Mouse (Mus musculus): ENCODE measurements around the gene Gm10477.
"Not testable (repeated sequence)": the region's sequence is repeated elsewhere in the genome, so short reads cannot be mapped to it uniquely, and the experiment has no call there.

Gm10477 gene

GRCm38 (mm10) chrX:56524442-56524841 is at the start of gene Gm10477:
Gene Gm10477 (plus strand): TSS chrX:56524742.
- not testable (repeated sequence) for DNase-seq (ENCODE audit: low spot score)

GRCm38 (mm10) chrX:56477553-56477952 is 47.0 kb upstream of the Gm10477 start:
- DNase-seq (ENCODE audit: low spot score): no peak

GRCm38 (mm10) chrX:56481906-56482305 is 42.6 kb upstream of the Gm10477 start:
- DNase-seq (ENCODE audit: low spot score): no peak

GRCm38 (mm10) chrX:56489758-56490157 is 34.8 kb upstream of the Gm10477 start:
- peak; percentile 82 for DNase-seq (ENCODE audit: low spot score)

GRCm38 (mm10) chrX:56497241-56497640 is 27.3 kb upstream of the Gm10477 start:
- no peak for DNase-seq (ENCODE audit: low spot score)

GRCm38 (mm10) chrX:56531266-56531665 is 6.7 kb downstream of the Gm10477 start:
- peak; percentile 69 for DNase-seq (ENCODE audit: low spot score)

- peak; percentile 56 for DNase-seq (ENCODE audit: low spot score)
These were observed 12.6 kb downstream of the Gm10477 start for GRCm38 (mm10) chrX:56537162-56537561.

GRCm38 (mm10) chrX:56549506-56549905 is 25.0 kb downstream of the Gm10477 start, which contains the start of gene Gm648:
Gene Gm648 (minus strand): TSS chrX:56549606.
- no peak for DNase-seq (ENCODE audit: low spot score)

GRCm38 (mm10) chrX:56553584-56553983 is 29.0 kb downstream of the Gm10477 start:
- no peak for DNase-seq (ENCODE audit: low spot score)

GRCm38 (mm10) chrX:56572465-56572864 is 47.9 kb downstream of the Gm10477 start:
- peak; percentile 21 for DNase-seq (ENCODE audit: low spot score)

All from embryo, embryonic 10 days (tissue).